Mouse (Mus musculus) kidney, adult 18-20 months (tissue): ENCODE results near the gene Slc6a9.

ENCODE experiments used
- DNase-seq: peaks from one replicate; pipeline ENCODE4 v3.0.0; 2021

The Slc6a9 gene

GRCm38 (mm10) chr4:117841566-117841965 is 7.3 kb downstream of the Slc6a9 start:
- DNase-seq, result no peak

- DNase-seq, result no peak
These were observed 8.8 kb downstream of the Slc6a9 start for GRCm38 (mm10) chr4:117843101-117843500.

- DNase-seq, result no peak
These were observed 10.2 kb downstream of the Slc6a9 start for GRCm38 (mm10) chr4:117844467-117844866.

GRCm38 (mm10) chr4:117845316-117845715 is 11.0 kb downstream of the Slc6a9 start:
- no peak for DNase-seq

- no peak for DNase-seq
These were observed 12.0 kb downstream of the Slc6a9 start for GRCm38 (mm10) chr4:117846261-117846660.

- DNase-seq, result no peak
These were observed 12.7 kb downstream of the Slc6a9 start for GRCm38 (mm10) chr4:117847011-117847410.

GRCm38 (mm10) chr4:117849063-117849462 is 14.8 kb downstream of the Slc6a9 start:
- DNase-seq, result no peak

- DNase-seq, result no peak
These were observed 15.2 kb downstream of the Slc6a9 start for GRCm38 (mm10) chr4:117849506-117849905.

GRCm38 (mm10) chr4:117850176-117850575 is 15.9 kb downstream of the Slc6a9 start:
- no peak for DNase-seq

- DNase-seq, result no peak
These were observed 16.6 kb downstream of the Slc6a9 start for GRCm38 (mm10) chr4:117850871-117851270.

GRCm38 (mm10) chr4:117852152-117852868 is 18.0 kb downstream of the Slc6a9 start:
- no peak for DNase-seq

- DNase-seq, result no peak
These were observed 20.8 kb downstream of the Slc6a9 start for GRCm38 (mm10) chr4:117855146-117855545.

- DNase-seq, result peak; percentile 71
These were observed 24.5 kb downstream of the Slc6a9 start for GRCm38 (mm10) chr4:117858794-117859193.

- no peak for DNase-seq
These were observed 26.3 kb downstream of the Slc6a9 start for GRCm38 (mm10) chr4:117860570-117860969.

- DNase-seq, result no peak
These were observed 28.5 kb downstream of the Slc6a9 start for GRCm38 (mm10) chr4:117862823-117863222.

- peak; percentile 88 for DNase-seq
These were observed 31.8 kb downstream of the Slc6a9 start for GRCm38 (mm10) chr4:117866083-117866482.

- no peak for DNase-seq
These were observed 32.7 kb downstream of the Slc6a9 start for GRCm38 (mm10) chr4:117867000-117867399.

GRCm38 (mm10) chr4:117867823-117868222 is 33.5 kb downstream of the Slc6a9 start:
- DNase-seq, result peak; percentile 67

GRCm38 (mm10) chr4:117869317-117869716 is 35.0 kb downstream of the Slc6a9 start:
- DNase-seq, result no peak

- no peak for DNase-seq
These were observed 36.1 kb downstream of the Slc6a9 start for GRCm38 (mm10) chr4:117870437-117870836.

GRCm38 (mm10) chr4:117871787-117872186 is 37.5 kb downstream of the Slc6a9 start:
- no peak for DNase-seq

- DNase-seq, result peak; percentile 59
These were observed 38.2 kb downstream of the Slc6a9 start, which contains the start of gene Ccdc24 for GRCm38 (mm10) chr4:117872471-117872886. Gene Ccdc24 (minus strand): TSS chr4:117872557.

- DNase-seq, result no peak
These were observed 39.3 kb downstream of the Slc6a9 start for GRCm38 (mm10) chr4:117873615-117874014.

GRCm38 (mm10) chr4:117878301-117878700 is 44.0 kb downstream of the Slc6a9 start:
- DNase-seq, result no peak

GRCm38 (mm10) chr4:117878703-117879102 is 44.4 kb downstream of the Slc6a9 start:
- DNase-seq, result no peak
